Mouse (Mus musculus): ENCODE measurements around the gene Cerkl.

Cerkl gene

DNA sequence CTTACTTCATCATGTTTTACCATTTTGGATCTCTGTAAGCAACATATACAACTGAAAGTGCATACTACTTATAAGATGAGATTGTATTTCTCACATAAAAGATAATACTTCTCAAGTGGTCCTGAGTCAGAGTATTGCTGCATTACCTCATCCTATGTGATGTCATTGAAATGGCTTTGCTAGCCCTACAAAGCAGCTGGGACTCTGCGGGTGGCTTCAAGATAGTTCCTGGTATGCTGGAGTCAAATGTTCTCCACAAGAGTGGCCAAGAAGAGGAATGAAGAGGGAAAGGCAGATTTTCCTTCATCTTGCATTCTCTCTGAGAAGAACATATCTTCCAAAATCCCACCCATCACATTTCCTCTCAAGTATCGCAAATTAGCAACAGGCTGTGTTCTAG lies 13.2 kb downstream of the Cerkl start:
- no peak for DNase-seq (ENCODE audit: low read depth)

DNA sequence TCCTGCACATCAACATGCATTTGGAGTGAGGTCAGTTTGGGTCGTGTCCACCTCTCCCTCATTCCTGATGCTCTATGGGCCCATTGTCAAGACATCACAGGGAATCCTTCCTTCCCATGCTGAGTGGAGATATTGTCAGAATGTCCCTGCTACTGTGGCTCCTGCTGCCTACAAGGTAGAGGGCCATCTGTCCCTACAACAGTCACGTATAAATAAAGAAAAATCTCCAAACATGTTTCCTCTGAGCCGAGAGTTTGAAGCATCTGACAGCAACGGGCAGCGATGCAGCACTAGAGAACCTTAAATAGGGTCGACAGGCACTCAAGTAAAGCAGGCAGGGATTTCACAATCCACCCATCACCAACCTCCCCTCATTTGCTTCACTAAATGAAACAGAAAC lies 13.7 kb downstream of the Cerkl start:
- DNase-seq (ENCODE audit: low read depth), result no peak

DNA sequence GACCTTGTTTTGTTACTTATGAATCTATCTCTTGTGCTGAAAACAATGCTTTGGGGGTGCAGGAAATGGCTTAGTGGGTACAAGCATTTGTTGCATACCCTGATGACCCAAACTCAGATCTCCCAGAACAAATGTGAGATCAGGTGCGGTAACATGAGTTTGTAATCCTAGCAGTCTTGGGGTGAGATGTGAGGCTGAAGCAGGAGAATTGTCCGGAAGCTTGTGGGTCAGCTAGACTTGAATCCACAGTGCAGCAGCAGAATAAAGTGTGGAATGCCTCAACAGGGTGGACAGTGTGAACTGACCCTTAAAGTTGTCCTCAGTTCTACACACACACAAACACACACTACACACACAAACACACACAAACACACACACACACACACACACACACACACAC lies 14.4 kb downstream of the Cerkl start:
- DNase-seq (ENCODE audit: low read depth), result no peak

DNA sequence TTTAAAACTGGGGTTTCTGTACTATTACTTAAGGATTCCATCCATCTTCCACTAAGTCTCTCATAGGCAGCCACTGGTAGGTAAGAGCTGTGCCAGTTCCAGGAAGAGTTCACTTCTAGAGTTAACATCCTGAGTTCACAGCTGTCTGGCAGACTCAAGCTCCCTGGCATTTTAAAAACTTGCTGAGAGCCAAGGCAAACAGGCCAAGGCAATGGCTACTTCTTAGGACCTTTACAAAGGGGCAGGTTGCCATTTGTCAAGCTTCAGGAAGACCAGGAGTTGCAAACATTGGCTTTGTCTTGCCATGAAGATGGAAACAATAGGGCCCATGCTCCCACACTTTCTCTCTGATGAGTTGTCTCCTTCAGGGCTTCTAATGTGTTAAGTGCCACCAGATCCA lies 26.5 kb downstream of the Cerkl start:
- no peak for DNase-seq (ENCODE audit: low read depth)

DNA sequence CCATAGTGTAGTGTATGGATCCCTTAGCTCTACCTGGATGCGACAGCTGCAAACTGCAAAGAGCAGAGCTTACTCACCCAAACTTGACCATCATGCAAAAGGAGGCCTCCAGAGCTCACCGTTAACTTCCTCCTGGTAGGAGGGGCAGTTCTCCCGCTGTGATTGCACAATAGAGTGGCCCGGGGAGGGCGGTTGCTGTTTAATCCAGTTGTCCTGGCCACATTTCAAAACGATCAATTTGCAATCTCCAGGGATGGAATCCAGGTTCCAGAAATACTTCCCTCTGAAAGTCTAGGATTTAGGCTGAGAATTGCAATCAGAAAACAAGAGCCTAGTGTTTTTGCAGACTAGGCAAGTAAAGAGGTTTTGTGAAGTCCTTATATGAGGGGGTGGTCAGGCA lies 26.9 kb downstream of the Cerkl start:
- DNase-seq (ENCODE audit: low read depth), result peak; percentile 59

DNA sequence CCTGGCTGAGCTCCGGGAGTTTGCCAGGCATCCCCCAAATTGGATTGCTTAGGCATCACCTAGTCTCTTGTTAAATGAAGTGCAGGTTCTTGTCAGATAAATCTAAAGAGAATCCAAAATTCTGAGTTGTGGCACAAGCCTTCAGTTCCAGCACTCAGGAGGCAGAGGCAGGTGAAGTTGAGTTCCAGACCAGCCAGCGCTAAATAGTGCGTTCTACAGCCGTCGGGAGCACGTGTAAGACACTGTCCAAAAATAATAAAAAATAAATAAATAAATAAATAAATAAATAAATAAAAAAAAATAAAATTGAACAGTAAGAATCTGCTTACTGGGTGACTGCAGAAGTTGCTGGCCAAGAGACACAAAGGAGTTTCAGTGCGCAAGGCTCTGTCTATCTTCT lies 27.5 kb downstream of the Cerkl start:
- DNase-seq (ENCODE audit: low read depth), result no peak

DNA sequence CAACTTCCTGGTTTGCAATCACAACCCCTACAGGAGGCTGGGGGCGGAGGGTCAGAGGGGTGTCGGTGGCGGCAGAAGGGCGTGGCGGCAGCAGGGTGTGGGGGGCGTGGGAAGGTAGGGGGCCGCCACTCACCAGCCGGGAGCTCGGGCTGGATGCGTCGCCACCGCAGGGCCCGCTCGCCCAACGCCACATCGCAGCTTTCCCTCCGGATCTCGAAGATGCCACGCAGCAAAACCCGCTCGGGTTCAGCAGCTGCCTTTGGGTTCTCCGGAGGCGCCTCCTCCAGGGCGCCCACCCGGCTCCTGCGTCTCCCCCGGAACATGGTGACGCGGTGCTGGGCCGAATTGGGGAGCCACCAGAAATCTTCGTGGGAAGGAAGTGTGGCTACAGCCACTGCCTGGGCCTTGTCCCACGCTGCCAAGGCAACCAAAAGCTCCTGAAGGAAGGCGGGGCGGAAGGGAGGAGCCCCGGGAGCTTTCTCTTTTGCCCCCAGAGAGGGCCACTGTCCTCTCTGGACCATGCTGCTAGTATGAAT lies 27.9 kb downstream of the Cerkl start:
- no peak for DNase-seq (ENCODE audit: low read depth)

DNA sequence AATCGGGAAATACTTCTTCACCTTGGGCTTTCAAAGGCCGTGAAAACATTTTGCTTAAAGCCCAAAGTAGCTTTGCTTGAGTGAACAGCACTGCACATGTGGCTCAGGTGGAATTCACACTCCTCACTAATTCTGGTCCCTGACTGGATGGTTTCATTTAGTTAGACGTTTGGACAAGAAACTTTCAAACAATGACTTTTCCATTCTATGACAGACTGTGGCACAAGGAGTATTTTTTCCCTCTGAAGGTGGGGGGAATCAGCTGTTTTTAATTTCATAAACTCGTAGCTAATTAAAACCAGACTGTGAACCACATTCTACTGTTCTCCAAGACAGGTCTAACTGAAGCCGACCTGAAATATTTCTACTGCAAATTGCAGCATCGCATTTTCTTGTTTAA lies 28.6 kb downstream of the Cerkl start:
- no peak for DNase-seq (ENCODE audit: low read depth)

DNA sequence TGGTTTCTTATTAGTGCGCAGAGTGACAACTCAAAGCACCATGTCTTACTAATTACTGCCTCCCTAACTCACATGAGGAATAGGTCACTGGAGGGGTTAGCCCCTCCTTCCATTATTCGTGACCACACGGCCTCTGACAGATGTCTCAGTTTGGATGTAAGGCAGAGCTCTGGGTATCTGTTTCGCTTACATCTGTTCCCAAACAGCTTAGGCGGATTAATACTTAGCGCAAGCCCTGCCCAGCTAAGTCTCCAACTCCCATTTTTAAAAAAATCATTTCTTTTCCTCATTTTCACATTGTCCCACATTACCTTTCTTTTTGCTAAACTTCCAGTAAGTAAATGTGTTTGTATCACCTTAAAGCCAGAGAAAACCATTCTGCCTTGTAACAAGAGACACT lies 34.9 kb downstream of the Cerkl start:
- DNase-seq (ENCODE audit: low read depth), result no peak

DNA sequence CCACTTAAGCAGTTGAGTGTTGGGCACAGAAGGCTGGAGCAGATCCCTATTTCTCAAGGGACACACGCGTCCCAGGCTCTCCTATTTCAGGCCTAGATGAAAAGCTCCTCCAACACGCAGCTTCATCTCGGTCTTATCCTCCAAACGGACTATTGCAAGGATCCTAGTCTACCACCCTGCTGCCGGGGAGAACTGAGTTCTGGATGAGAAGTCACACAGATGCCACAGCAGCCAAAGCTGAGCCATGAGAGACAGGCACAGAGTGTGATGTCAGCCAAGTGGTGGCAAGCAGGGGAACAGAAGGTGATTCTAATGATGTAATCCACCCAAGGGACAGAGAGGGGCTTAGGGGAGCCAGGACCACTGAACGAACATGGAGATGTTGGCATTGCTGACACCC lies 42.1 kb downstream of the Cerkl start:
- DNase-seq (ENCODE audit: low read depth), result no peak

DNA sequence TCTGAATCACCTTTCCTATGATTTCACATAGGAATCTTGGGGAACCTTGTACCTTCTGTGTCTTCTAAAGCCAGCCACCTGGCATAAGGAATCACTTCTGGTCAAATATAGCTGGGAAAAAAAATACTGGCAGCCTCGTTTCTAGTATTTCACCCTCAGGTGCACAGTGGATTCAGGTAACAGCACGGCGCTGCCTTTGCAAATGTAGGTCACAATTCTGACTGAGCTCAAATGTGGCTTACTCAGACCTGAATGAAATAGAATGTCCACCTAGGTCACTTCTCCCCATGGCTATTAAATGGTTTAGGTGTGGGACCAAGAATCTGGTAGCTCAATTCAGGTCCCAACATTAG lies 45.7 kb downstream of the Cerkl start:
- DNase-seq (ENCODE audit: low read depth), result no peak

DNA sequence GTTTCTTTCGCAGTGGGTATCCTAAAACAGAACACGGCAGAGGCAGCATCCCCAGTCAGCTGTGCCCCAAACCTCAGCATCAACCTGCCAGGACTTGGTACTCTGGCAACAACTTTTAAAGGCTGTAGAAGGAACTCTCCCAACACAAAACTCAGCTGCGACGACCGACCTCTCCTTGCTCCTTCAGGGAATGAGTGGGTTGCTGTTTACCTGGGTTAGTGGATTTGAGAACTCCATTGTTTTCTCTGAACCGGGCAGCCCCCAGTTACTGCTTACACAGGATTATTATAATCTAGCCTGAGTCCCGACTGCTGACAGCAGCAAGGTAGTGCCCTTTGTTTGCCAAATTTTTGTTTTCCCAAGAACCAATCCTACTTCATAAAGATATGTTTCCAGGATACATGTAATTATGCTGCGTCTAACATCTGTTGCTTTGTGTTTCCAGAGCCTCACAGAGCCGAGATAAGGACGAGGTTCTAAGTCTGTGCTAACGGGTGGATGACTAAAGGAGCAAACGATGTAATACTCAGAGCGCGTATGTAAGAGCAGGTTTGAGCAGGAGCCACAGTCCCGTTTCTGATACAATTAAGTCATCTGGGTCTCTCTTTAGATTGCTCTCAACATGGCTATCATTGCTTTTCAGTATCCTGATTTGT lies 46.2 kb downstream of the Cerkl start:
- no peak for DNase-seq (ENCODE audit: low read depth)

DNA sequence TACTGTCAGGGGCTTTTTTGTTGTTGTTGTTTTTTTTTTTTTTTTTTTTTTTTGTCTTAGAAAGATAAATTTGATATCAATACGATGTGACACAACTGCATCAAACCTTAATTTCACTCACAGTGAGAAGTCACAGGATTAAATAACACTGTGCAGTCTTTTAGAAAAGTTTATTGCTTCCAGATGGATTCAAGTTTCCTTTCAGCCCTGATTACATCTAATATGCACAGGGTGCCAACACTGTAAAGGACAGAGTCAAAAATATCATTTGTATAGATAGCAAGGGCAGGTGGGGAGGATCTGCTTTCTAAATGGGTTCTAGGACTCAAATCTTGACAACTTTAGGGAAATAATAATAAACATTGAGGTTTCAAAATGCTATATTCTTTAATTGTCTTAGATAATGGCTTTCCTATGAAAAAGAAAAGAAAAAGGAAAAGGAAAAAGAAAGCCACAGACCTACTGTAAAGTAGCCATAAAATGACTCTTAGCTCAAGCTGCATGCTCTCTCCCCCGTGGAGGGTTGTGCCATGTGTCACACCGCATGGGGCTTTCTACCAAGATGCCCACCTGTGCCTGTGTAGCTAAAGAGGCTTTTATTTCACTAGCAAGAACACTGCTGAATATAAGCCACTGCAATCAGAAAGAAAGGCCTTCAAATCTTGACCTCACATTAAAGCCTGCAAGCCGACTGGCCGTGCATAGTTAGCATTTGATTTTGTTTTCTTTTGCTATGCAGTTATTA lies 50.8 kb downstream of the Cerkl start:
- no peak for DNase-seq (ENCODE audit: low read depth)

DNA sequence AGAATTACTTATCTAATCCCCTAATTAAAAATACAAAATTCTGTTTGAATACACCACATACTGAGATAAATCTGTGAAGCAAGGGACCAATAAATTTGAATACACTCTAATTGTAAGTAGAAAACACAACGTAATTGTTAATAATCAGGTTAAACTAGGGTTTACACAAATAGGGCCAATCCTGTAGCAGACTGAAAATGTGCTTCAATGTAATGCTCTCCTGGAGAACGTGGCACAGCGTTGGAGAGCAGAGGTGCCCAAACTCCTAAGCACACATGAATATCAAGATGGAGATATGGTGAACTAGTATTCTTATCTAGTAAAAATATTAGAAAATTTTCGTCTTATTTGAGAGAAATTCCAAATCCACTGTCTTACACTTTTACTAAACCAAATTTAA lies 56.5 kb downstream of the Cerkl start:
- no peak for DNase-seq (ENCODE audit: low read depth)

DNA sequence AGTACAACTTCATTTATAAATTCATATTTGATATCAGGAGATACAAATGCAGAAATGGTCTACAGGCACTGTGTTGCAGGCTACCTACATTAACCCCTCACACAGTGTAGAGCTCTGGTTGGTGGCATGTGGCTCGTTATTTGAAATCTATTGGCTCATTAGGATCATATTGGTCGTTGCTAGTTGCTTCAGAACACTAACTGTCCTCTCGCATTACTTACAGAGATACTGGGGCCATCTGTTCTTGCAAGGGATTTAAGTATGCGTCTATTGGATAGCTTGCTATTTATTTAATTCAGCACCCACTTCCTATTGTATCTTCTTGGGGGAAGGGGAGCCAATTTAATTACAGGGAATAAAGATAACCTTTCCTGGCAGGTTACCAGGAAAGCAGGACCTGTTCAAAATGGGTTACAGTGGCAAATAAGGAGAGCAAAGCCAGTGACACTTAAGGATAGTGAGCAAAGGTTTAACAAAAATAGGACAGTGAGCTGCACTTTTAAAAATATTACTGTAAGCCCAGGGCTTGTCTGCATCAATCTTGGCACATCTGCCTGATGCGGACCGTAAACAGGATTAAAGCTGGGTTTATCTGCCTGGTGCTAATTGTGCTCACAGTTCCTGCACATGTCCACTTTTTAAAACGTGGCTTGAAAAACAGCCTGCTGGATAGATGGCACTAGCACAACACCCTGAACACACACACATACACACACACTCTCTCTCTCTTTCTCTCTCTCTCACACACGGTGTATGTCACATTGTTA lies 57.2 kb downstream of the Cerkl start:
- DNase-seq (ENCODE audit: low read depth), result no peak

DNA sequence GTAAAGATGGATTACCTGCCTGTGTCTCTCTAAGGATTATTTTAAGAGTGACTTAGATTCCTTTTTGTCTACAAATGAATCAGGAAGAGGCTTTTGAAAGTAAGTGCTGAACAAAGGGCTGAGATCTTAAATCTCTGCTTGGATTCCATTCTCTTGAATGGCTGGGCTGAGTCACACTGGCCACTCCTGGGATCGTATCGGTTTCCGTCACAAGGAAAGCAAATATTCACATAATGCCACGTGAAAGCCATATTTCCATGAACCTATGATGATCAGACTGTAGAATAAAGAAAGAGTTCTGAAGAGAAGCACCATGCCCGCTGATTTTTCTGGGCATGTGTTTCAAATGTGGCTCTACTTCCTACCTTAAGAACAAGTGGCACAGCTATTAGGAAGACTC lies 57.8 kb downstream of the Cerkl start:
- peak; percentile 18 for DNase-seq (ENCODE audit: low read depth)

DNA sequence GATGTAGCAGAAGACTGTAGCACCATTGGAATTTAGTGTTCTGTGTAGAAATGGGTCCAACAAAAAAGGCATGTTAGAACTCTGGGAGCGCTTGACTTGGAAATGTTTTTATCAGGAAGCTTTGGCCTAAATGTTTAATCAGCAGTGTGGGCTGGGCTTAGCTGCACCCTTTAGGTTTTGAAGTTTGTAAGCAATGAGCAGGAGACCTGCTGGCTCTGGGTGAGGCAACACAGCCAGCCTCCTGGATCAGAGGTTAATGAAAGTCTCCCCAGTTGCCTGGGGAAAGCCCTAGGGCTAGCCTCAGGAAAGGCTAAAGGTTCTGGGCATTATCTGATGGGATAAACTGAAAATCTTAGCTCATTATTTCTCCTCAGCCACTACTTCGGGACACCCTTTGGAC lies 58.2 kb downstream of the Cerkl start:
- no peak for DNase-seq (ENCODE audit: low read depth)

DNA sequence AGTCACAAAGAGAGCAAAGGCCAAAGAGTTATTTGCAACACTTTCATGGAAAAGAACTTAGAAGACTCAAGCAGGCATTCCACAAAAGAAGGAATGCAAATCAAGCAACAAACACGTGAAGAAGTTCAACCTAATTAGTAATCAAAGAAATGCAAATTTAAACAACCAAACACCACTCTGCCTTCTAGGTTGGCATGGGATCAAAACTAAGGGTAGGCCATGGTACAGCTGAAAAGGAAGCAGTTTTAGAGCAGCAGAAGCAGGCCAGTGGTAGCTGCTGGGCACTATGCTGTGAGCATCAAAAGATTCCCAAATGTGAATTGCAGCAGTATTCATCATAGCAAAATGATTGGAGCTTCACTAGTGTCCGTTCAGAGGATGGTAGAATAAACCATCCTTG lies 59.5 kb downstream of the Cerkl start:
- no peak for DNase-seq (ENCODE audit: low read depth)

DNA sequence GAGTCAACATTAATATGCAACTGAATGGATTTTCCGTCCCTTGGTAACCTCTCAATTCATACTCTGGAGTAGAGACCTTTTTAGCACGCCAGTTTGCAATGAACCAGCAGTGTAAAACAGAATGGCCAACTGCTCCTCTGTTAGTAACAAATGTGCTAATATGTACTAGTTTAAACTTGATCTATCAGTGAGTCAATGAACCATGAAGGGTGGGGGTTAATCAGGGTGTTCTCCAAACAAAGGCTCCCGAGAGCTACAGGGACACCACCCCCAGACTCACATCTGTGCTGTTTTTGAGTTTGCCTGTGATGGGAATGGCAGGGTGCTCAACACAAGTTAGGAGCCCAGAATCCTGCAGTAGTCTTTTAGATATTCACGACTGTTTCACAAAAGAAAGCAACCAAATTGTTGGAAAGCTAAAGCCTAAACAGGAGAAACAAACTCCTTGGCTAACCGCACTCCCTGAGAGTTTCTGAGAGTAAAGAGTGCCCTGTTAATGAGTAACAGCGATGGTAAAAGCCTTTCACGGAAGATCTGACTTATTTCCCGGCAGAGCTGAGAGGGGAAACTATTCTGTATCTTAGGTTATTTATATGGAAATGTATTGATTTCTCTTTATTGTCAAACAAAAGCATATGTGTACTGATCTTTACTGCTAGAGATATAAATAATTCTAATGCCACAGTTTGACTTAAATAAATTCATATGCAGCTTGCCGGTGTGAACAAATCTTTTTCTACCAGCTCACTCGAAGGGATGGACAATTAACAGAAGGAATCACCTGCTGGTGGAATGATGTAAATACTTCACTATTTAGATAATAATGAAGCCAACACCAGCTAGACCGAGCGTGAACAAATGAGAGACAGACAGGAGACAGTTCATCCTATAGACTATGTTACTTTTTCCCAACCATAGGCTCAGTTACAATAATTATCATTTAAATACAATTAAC lies 77.2 kb downstream of the Cerkl start:
- no peak for DNase-seq (ENCODE audit: low read depth)

DNA sequence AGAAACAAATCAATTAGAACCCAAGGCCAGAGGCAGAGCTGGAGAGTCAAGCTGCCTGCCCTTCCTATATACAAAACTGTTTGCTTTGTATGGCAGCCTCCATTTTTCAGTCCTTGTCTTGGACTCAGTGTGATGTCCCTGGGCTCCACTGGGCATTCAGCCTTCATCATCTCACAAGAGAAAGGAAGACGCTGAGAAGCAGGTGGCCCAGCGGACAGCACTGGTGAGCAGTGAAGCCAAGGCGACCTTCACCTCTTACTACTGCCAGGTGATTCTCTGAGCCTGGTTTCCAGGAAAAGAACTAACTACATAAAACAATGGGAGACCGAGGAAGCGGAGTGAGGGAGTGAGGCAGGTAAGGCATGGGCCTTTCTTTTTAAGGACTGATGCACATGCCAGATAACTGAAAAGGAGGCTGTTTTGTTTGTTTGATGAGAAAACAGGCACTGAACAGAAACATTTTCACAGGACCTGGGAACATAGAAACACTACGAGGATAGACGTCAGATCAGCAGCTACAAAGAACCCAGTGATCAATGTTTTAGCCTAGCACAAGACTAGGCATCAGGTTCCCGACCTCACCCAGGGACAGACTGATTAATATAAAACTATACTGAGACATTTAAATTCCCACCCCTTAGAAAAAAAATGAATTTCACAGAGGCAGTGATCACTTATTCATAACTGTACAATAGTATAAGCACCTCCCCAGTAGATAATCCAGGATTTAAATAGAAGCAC lies 78.1 kb downstream of the Cerkl start:
- DNase-seq (ENCODE audit: low read depth), result no peak

DNA sequence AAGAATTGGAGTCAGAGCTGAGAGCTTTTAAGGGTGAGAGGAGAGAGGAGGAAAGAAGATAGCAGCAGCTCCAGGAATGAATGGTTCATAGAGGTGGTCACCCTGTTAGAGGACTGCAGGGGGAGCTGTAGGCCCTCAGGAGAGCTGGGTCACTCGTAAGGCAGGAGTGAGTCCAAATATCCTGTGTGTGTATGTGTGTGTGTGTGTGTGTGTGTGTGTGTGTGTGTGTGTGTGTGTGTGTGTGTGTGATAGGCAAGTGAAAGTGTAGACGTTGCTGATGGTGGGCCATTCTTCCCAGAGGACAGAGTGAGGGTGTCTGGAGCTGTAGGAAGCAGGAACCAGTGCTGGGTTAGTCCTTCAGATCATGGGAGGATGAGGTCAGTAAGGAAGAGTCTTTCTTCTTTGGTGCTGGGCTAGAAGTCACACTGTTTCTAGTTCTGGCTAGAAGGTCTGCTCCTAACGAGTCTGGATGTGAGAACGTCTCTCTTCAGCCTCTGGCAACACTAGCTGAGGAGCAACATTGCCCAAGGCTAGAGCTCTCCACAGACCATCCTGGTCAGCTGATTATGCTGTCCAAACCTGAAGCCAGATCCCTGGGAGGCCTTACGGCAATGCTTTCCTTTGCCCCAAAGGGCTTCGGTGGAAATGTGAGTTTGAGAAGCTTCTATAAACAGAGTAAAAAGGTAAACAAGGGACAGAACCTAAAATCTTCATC lies 83.9 kb downstream of the Cerkl start:
- no peak for DNase-seq (ENCODE audit: low read depth)
